In the genomic region with DNA sequence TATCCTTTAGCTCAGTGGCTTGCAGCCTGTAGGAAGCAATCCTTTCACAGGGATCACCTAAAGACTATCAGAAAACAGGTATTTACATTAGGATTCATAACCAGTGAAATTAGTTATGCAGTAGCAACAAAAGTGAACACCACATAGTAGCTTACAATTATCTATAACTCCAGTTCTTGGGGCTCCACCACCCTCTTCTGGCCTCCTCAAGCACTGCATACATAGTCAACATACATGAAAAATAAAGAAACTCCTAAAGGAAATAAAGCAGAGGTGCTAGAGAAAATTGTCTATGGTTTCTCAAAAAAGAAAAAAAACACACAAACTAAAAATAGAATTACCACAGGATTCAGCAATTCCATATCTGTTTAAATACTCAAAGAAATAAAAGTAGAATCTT, we compare ENCODE assay signal across 14 mouse cellular contexts.
A peak's percentile ranks its signal among the peaks of the same experiment; 100 is the strongest.
DNase-seq lines count a peak whose midpoint lies in the region; ATAC-seq and TF ChIP-seq lines count a peak whose summit lies in the region.
"Had no signal": no experiment of that assay in that cellular context is flagged by ENCODE, and none has a peak within 500 bp of the region (broad histone marks: within the 10 kb centered on the region; RNA-seq: fewer than 3 reads in every experiment).

No protein-coding gene starts in this region.

- H3K4me2 ChIP-seq in heart, postnatal 0 days (ENCODE audit: low read depth, low read length), result no peak overlapping the region
- no peak overlapping the region for H3K4me2 ChIP-seq in neural tube, embryonic 15.5 days
- H3K4me2 ChIP-seq: embryonic facial prominence, embryonic 15.5 days; hindbrain, embryonic 13.5 days; midbrain, embryonic 12.5 days; stomach, embryonic 15.5 days had no signal

- no peak overlapping the region for H3K9ac ChIP-seq in heart, postnatal 0 days (replicated peaks; ENCODE audit: low read depth, low read length)
- H3K9ac ChIP-seq in neural tube, embryonic 15.5 days (replicated peaks), result no peak overlapping the region
- H3K9ac ChIP-seq: embryonic facial prominence, embryonic 15.5 days; hindbrain, embryonic 13.5 days; midbrain, embryonic 12.5 days; stomach, embryonic 15.5 days had no signal

- no peaks in the 10 kb centered on the region for H3K27me3 ChIP-seq in heart, postnatal 0 days (ENCODE audit: control insufficient read depth, insufficient read depth, low read length)
- no peaks in the 10 kb centered on the region for H3K27me3 ChIP-seq in neural tube, embryonic 15.5 days (replicated peaks)
- H3K27me3 ChIP-seq: embryonic facial prominence, embryonic 15.5 days; hindbrain, embryonic 13.5 days; midbrain, embryonic 12.5 days; stomach, embryonic 15.5 days had no signal

- TF ChIP-seq CTCF in heart, postnatal 0 days (IDR thresholded peaks at IDR 0.05; ENCODE audit: low read depth), result peak; percentile 47
- TF ChIP-seq CTCF in left cerebral cortex, adult 2 months (IDR thresholded peaks at IDR 0.05), result peak; percentile 40

- ATAC-seq in heart, postnatal 0 days (ENCODE audit: insufficient read depth, low read depth), result no peak
- no peak for ATAC-seq in neural tube, embryonic 15.5 days (ENCODE audit: low FRiP score)

- H3K4me1 ChIP-seq in heart, postnatal 0 days (ENCODE audit: control insufficient read depth, insufficient read depth), result no peaks in the 10 kb centered on the region
- H3K4me1 ChIP-seq in neural tube, embryonic 15.5 days, result no peaks in the 10 kb centered on the region
- H3K4me1 ChIP-seq: embryonic facial prominence, embryonic 15.5 days; hindbrain, embryonic 13.5 days; limb, embryonic 10.5 days; midbrain, embryonic 12.5 days; stomach, embryonic 15.5 days had no signal

- no peaks in the 10 kb centered on the region for H3K9me3 ChIP-seq in heart, postnatal 0 days (replicated peaks; ENCODE audit: control insufficient read depth, low read length)
- H3K9me3 ChIP-seq in neural tube, embryonic 15.5 days (replicated peaks), result no peaks in the 10 kb centered on the region
- H3K9me3 ChIP-seq: embryonic facial prominence, embryonic 15.5 days; hindbrain, embryonic 13.5 days; limb, embryonic 10.5 days; midbrain, embryonic 12.5 days; stomach, embryonic 15.5 days had no signal

- intact Hi-C loops in heart, postnatal 36 days (cut with DNase I), result no loop called here
- intact Hi-C loops in left cerebral cortex, adult 2 months (cut with DNase I), result loop anchor here (5.0 kb wide), 1 partner anchor 1780 kb away; no protein-coding TSS in a partner anchor

- no peak for TF ChIP-seq EP300 in heart, postnatal 0 days (IDR thresholded peaks at IDR 0.05; ENCODE audit: low read depth)

- DNase-seq in heart, postnatal 0 days (ENCODE audit: low spot score), result no peak
- DNase-seq in heart, postnatal 36 days, result no peak
- no peak for DNase-seq in left cerebral cortex, adult 2 months (ENCODE audit: extremely low spot score in 1 of 2, low spot score in 2 of 2)
- no peak for DNase-seq in left cerebral cortex, adult 11 months (ENCODE audit: low spot score)
- peak; percentile 56 for DNase-seq in 3T3-L1 (ENCODE audit: low read depth, low spot score)
- DNase-seq in Muller cell, postnatal 12 days (ENCODE audit: inconsistent ontology term), result peak; percentile 1
- DNase-seq: lung, adult 18-20 months; right cerebral cortex, postnatal 25 days had no signal

- H3K27ac ChIP-seq in heart, postnatal 0 days (ENCODE audit: low read depth), result no peak overlapping the region
- no peak overlapping the region for H3K27ac ChIP-seq in left cerebral cortex, adult 2 months
- no peak overlapping the region for H3K27ac ChIP-seq in neural tube, embryonic 15.5 days (replicated peaks)
- H3K27ac ChIP-seq: embryonic facial prominence, embryonic 15.5 days; hindbrain, embryonic 13.5 days; limb, embryonic 10.5 days; midbrain, embryonic 12.5 days; stomach, embryonic 15.5 days had no signal

- H3K4me3 ChIP-seq in heart, postnatal 0 days (ENCODE audit: low read depth, low read length), result no peak overlapping the region
- no peak overlapping the region for H3K4me3 ChIP-seq in left cerebral cortex, adult 2 months
- no peak overlapping the region for H3K4me3 ChIP-seq in neural tube, embryonic 15.5 days (replicated peaks)
- H3K4me3 ChIP-seq: embryonic facial prominence, embryonic 15.5 days; hindbrain, embryonic 13.5 days; limb, embryonic 10.5 days; midbrain, embryonic 12.5 days; stomach, embryonic 15.5 days had no signal

- H3K36me3 ChIP-seq in heart, postnatal 0 days (replicated peaks; ENCODE audit: control insufficient read depth, insufficient read depth, low read length), result no peaks in the 10 kb centered on the region
- H3K36me3 ChIP-seq in neural tube, embryonic 15.5 days, result no peaks in the 10 kb centered on the region
- H3K36me3 ChIP-seq: embryonic facial prominence, embryonic 15.5 days; limb, embryonic 10.5 days; midbrain, embryonic 12.5 days; stomach, embryonic 15.5 days had no signal

Comparison
In these comparisons a context has a peak if more than half of its experiments do, and no peak if none do; other contexts are left out.
1. DNase-seq: peak in 3T3-L1 (single experiment) and Muller cell, postnatal 12 days (single experiment); none in heart, postnatal 0 days (single experiment), heart, postnatal 36 days (0 of 2), left cerebral cortex, adult 2 months (0 of 2) and left cerebral cortex, adult 11 months (single experiment).